Mouse (Mus musculus): ENCODE results near the gene Fam172a. TPM values are rescaled to one million over a fixed set of nuclear protein-coding genes. Genes with fewer than 3 reads are reported as not detected.
"Not testable (repeated sequence)": the region's sequence is repeated elsewhere in the genome, so short reads cannot be mapped to it uniquely, and the experiment has no call there.

Gene Fam172a
- 19.3 and 19.7 TPM in 2 replicates for polyA plus RNA-seq (2015; fragmentation: Nextera tagmentation; extraction: Ambion mirVana)

DNA sequence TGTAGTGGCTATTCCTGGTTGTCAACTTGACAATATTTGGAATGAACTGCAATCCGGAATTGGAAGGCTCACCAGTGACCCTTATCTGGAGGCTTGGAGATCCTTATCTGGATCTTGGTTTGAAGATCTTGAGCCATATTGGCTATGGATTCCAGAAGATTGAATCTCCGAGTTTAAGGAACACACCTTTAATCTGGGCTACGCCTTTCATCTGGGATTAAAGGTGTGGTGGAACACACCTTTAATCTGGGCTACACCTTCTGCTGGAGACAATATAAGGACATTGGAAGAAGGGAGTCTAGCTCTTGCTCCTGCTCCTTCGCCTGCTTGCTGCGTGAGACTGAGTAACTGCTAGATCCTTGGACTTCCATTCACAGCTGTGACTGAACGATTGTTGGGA is at the start of gene Fam172a:
Gene Fam172a, plus strand, starts transcription at position 301 of the 400 bp plus-strand sequence.
- no CpG with 5 or more reads among the region's 6 CpGs for WGBS
- H3K9ac ChIP-seq; H3K27ac ChIP-seq (replicated peaks); H3K9me3 ChIP-seq; H3K4me1 ChIP-seq; H3K27me3 ChIP-seq (replicated peaks); ATAC-seq (ENCODE audit: extremely low read depth, insufficient number of reproducible peaks, low FRiP score, low TSS enrichment); H3K4me3 ChIP-seq; H3K4me2 ChIP-seq; H3K36me3 ChIP-seq: not testable (repeated sequence)

DNA sequence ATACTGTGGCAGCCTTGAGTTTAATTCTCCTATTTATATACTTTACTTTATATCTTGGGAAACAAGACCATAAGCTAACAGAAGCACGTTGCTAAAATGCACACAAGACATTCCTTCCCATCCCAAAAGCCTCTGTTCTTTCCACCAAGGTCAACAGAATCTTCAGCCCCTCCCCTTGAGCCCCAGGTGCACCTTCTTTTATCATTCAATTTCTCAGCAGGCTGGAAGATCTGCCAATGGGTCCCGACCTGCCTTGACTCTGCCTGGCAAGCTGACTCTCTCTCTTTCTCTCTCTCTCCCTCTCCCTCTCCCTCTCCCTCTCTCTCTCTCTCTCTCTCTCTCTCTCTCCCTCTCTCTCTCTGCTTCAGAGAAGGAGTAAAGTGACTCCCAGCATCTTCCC is 13.2 kb upstream of the Fam172a start:
- Histone ChIP-seq H3K4me1 (no peaks in the 10 kb centered on the region), H3K27me3 (replicated peaks) (no peaks in the 10 kb centered on the region), H3K4me2 (no peak overlapping the region), H3K9me3 (no peaks in the 10 kb centered on the region), H3K9ac (no peak overlapping the region), H3K27ac (replicated peaks) (no peak overlapping the region), H3K4me3 (no peak overlapping the region), H3K36me3 (no peaks in the 10 kb centered on the region)
- no peak for ATAC-seq (ENCODE audit: extremely low read depth, insufficient number of reproducible peaks, low FRiP score, low TSS enrichment)
- 25% methylated on average over 2 of the region's 2 CpGs for WGBS

DNA sequence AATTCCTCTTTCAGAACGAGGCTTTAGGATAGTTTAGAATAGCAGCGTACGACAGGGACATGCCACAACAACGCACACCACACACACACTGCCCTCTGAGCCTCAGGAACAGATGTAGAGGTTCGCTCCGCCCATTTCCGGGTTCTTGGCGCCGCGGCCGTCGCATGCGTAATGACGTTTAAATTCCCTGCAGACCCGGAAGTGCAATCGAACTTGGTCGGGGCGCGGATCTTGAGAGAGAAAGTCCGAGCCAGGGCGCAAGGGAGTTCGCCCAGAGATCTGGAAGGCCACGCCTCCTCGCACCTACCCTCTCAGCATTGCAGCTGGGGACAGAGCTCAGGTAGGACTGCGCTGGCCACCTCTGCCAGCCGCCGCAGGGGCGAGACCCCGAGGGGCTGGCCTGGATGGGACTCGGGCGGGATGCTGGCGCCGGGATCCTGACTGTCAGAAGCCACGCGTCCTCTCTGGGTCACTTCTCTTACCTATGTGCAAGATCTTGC is 6.7 kb downstream of the Fam172a start:
- H3K4me1 ChIP-seq = peaks cover 12% of the 10 kb centered on the region
- H3K36me3 ChIP-seq = no peaks in the 10 kb centered on the region
- WGBS = 0% methylated on average over 35 of the region's 35 CpGs
- peak overlapping the region; percentile 36; the same call in 1 of the 2 replicates for H3K27ac ChIP-seq (replicated peaks)
- H3K4me3 ChIP-seq = peak overlapping the region; percentile 98
- H3K9ac ChIP-seq = peak overlapping the region; percentile 93
- H3K9me3 ChIP-seq = no peaks in the 10 kb centered on the region
- peak overlapping the region; percentile 90 for H3K4me2 ChIP-seq
- ATAC-seq (ENCODE audit: extremely low read depth, insufficient number of reproducible peaks, low FRiP score, low TSS enrichment) = peak; percentile 78
- no peaks in the 10 kb centered on the region for H3K27me3 ChIP-seq (replicated peaks)

DNA sequence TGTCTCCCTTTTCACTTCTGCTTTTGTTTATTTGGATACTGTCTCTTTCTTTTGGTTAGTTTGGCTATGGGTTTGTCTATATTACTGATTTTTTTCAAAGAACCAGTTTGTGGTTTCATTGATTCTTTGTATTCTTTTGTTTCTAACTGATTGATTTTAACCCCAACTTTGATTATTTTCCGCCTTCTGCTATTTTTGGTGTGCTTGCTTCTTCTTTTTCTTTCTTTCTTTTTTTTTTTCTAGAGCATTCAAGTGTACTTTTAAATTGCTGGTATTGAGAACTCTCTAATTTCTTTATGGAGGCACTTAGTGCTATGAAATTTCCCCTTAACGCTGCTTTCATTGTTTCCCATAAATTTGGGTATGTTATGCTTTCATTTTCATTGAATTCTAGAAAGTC is 15.7 kb downstream of the Fam172a start:
- H3K27ac ChIP-seq (replicated peaks) = no peak overlapping the region
- H3K9ac ChIP-seq = no peak overlapping the region
- no peak overlapping the region for H3K4me2 ChIP-seq
- no peak for ATAC-seq (ENCODE audit: extremely low read depth, insufficient number of reproducible peaks, low FRiP score, low TSS enrichment)
- no peaks in the 10 kb centered on the region for H3K36me3 ChIP-seq
- no peaks in the 10 kb centered on the region for H3K4me1 ChIP-seq
- H3K27me3 ChIP-seq (replicated peaks) = no peaks in the 10 kb centered on the region
- no peaks in the 10 kb centered on the region for H3K9me3 ChIP-seq
- H3K4me3 ChIP-seq = no peak overlapping the region
- WGBS = 91% methylated on average over 2 of the region's 2 CpGs

DNA sequence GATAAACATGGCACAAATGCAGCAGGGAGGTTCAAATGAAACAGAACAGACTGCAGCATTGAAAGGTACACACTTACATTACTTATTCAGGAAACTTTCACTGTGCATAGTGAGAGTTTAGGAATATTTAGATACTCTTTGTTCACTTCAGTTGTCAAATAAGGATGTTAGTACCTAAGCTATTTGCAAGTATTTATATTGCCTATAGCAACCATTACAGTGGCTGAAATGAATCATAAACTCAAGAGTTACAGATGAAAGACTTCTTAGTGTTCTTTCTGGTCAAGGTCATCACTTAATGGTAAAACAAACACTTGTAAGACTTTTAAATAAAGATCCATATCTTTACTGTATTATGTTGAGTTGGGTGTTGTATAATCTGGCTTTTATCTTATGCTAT is 41.0 kb downstream of the Fam172a start:
- Histone ChIP-seq H3K27me3 (replicated peaks) (no peaks in the 10 kb centered on the region), H3K4me1 (no peaks in the 10 kb centered on the region), H3K27ac (replicated peaks) (no peak overlapping the region), H3K4me2 (no peak overlapping the region), H3K9me3 (no peaks in the 10 kb centered on the region), H3K9ac (no peak overlapping the region), H3K36me3 (no peaks in the 10 kb centered on the region), H3K4me3 (no peak overlapping the region)
- no peak for ATAC-seq (ENCODE audit: extremely low read depth, insufficient number of reproducible peaks, low FRiP score, low TSS enrichment)

DNA sequence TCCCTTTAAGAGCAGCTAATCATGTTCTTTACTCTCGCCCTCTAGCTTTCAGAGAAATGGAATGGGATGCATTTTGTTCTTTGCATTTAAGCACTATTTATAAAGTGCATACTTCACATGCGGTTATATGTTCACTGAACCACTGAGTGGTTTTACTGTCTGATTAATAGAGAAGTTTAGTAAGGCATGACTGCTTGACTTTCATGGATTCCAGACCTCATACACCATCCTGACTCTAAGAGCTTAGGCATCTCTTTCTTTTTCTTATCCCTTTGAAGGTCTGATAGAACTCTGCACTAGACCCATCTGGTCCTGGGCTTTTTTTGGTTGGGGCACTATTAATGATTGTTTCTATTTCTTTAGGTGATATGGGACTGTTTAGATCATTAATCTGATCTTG is 75.8 kb downstream of the Fam172a start:
- no peak overlapping the region for H3K9ac ChIP-seq
- H3K4me2 ChIP-seq = no peak overlapping the region
- 60% methylated on average over 2 of the region's 2 CpGs for WGBS
- no peak for ATAC-seq (ENCODE audit: extremely low read depth, insufficient number of reproducible peaks, low FRiP score, low TSS enrichment)
- no peak overlapping the region for H3K4me3 ChIP-seq
- H3K36me3 ChIP-seq = peaks cover 3% of the 10 kb centered on the region; the same call in 1 of the 2 replicates
- no peaks in the 10 kb centered on the region for H3K4me1 ChIP-seq
- H3K27ac ChIP-seq (replicated peaks) = no peak overlapping the region
- H3K27me3 ChIP-seq (replicated peaks) = no peaks in the 10 kb centered on the region
- H3K9me3 ChIP-seq = peaks cover 6% of the 10 kb centered on the region; the same call in 1 of the 2 replicates

DNA sequence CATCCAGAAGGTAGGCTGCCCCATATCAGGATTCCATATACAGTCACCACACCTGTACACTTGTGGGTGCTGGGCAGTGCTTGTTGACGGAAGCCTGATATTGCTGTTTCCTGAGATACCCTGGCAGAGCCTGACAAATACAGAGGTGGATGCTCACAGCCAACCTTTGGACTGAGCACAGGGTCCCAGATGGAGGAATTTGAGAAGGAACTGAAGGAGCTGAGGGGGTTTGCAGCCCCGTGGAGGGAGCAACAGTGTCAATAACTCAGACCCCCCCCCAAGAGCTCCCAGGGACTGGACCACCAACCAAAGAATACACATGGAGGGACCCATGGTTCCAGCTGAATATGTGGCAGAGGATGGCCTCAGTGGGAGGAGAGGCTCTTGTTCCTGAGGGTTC is 105.5 kb downstream of the Fam172a start:
- WGBS = 77% methylated on average over 2 of the region's 2 CpGs
- H3K9me3 ChIP-seq; H3K4me1 ChIP-seq; H3K4me3 ChIP-seq; H3K9ac ChIP-seq; H3K36me3 ChIP-seq; H3K27me3 ChIP-seq (replicated peaks); ATAC-seq (ENCODE audit: extremely low read depth, insufficient number of reproducible peaks, low FRiP score, low TSS enrichment); H3K4me2 ChIP-seq; H3K27ac ChIP-seq (replicated peaks): not testable (repeated sequence)

DNA sequence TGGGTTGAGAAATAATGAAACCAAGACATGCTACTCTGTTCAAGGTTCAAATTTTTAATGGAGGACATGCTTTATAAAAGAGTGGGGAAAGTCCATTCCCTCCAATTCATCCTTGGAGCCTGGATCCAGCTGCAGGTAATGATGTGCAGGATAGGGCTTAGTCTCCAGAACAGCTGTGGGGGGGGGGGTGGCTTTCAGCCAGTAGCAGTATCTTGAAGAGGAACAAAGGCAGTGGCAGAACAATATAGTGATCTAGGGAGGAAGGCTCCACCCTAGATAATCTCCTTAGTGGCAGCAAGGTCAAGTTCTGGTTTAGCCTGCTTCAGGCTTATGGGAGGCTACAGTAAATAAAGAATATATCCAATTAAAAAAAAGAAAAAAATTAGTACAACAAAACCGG is 108.6 kb downstream of the Fam172a start:
- 83% methylated on average over 1 of the region's 1 CpGs for WGBS
- Histone ChIP-seq H3K27me3 (replicated peaks) (no peaks in the 10 kb centered on the region), H3K36me3 (peaks cover 14% of the 10 kb centered on the region; the same call in 1 of the 2 replicates), H3K4me2 (no peak overlapping the region), H3K4me3 (no peak overlapping the region), H3K4me1 (no peaks in the 10 kb centered on the region), H3K9ac (no peak overlapping the region), H3K9me3 (peaks cover 4% of the 10 kb centered on the region; the same call in 1 of the 2 replicates), H3K27ac (replicated peaks) (no peak overlapping the region)
- ATAC-seq (ENCODE audit: extremely low read depth, insufficient number of reproducible peaks, low FRiP score, low TSS enrichment) = no peak

DNA sequence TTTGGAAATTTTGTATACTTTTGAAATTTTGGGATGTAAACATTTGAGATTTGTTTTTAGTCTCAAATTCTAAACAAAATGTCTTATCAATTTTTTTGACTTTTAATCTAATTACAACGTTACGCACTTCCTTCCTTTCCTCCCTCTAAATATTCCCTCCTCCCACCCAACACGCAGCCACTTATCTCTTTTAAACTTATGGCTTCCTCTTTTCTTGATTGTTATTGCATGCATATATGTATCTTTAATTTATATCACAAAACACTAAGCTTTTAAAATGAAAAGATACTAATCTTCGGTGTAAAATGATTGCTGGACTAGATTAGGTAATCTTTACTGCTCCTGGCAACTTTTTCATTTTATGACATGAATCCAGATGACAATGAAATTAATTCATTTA is 124.3 kb downstream of the Fam172a start:
- Histone ChIP-seq H3K4me2 (no peak overlapping the region), H3K4me1 (no peaks in the 10 kb centered on the region), H3K27me3 (replicated peaks) (no peaks in the 10 kb centered on the region), H3K9me3 (no peaks in the 10 kb centered on the region), H3K9ac (no peak overlapping the region), H3K36me3 (no peaks in the 10 kb centered on the region), H3K27ac (replicated peaks) (no peak overlapping the region), H3K4me3 (no peak overlapping the region)
- WGBS = 76% methylated on average over 4 of the region's 4 CpGs
- no peak for ATAC-seq (ENCODE audit: extremely low read depth, insufficient number of reproducible peaks, low FRiP score, low TSS enrichment)

DNA sequence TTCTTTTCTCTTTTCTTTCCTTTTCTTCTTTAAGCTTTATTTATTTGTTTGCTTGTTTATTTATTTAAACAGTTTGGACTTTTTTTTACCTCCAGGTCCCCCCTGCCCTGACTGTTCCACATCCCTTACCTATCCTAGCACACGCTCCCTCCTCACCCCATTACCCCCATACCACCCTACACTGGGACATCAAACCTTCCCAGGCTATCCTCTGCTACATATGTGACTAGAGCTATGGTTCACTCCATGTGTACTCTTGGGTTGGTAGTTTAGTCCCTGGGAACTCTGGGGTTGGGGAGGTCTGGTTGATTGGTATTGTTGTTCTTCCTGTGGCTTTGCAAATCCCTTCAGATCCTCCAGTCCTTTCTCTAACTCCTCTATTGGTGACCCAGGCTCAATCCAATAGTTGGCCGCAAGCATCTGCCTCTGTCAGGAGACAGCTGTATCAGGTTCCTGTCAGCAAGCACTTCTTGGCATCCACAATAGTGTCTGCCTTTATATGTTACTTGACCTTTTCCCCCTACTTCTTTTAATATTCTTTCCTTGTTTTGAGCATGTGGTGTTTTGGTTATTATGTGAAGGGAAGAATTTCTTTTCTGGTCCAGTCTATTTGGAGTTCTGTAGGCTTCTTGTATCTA is 141.3 kb downstream of the Fam172a start:
- H3K4me3 ChIP-seq = no peak overlapping the region
- no peak overlapping the region for H3K27ac ChIP-seq (replicated peaks)
- H3K9ac ChIP-seq = no peak overlapping the region
- H3K27me3 ChIP-seq (replicated peaks) = no peaks in the 10 kb centered on the region
- 70% methylated on average over 2 of the region's 2 CpGs for WGBS
- ATAC-seq (ENCODE audit: extremely low read depth, insufficient number of reproducible peaks, low FRiP score, low TSS enrichment) = no peak
- no peaks in the 10 kb centered on the region for H3K4me1 ChIP-seq
- H3K9me3 ChIP-seq = no peaks in the 10 kb centered on the region
- H3K4me2 ChIP-seq = no peak overlapping the region
- no peaks in the 10 kb centered on the region for H3K36me3 ChIP-seq

DNA sequence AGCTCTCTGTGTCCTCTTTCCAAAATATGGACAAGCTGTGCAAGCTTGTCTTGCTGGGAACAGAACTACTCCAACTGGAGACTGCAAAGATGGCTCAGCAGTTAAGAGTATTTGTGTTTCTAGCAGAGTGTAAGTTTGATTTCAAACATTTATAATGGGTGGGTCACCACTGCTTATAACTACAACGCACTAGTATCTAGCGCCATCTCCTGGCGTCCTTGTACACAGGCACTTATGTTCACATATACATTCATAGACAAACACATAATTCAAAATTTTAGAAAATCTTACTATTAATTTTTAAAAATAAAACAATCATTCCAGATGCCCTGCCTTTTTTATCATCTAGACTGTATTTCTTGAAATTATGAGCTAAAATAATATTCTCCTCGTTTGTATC is 147.0 kb downstream of the Fam172a start:
- ATAC-seq (ENCODE audit: extremely low read depth, insufficient number of reproducible peaks, low FRiP score, low TSS enrichment) = no peak
- H3K36me3 ChIP-seq = no peaks in the 10 kb centered on the region; the same call in 1 of the 2 replicates
- no peak overlapping the region for H3K27ac ChIP-seq (replicated peaks)
- 65% methylated on average over 4 of the region's 4 CpGs for WGBS
- H3K4me1 ChIP-seq = no peaks in the 10 kb centered on the region
- no peaks in the 10 kb centered on the region for H3K27me3 ChIP-seq (replicated peaks)
- no peak overlapping the region for H3K9ac ChIP-seq
- H3K9me3 ChIP-seq = peaks cover 4% of the 10 kb centered on the region; the same call in 1 of the 2 replicates
- no peak overlapping the region for H3K4me2 ChIP-seq
- H3K4me3 ChIP-seq = no peak overlapping the region

DNA sequence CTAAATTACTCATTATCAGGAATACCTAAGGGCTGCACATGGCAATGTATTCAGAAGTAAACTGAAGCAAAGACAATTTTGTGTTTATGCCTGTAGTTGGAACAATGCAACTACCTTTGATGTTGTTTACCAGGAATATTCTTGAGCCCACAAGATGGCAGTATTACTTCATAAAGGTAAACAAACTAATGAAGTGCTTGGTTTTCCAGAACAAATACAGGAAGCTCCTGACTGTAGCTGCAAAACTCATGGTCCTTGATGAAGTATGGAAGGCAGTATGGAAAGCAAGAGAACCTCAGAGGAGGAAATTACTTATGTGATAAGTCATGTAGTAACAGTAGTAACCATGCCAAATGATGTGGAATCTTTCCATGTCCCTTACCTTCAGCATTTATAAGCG is 163.0 kb downstream of the Fam172a start:
- H3K4me3 ChIP-seq = no peak overlapping the region
- no peak for ATAC-seq (ENCODE audit: extremely low read depth, insufficient number of reproducible peaks, low FRiP score, low TSS enrichment)
- H3K9ac ChIP-seq = no peak overlapping the region
- WGBS = 88% methylated on average over 1 of the region's 1 CpGs
- H3K4me1 ChIP-seq = no peaks in the 10 kb centered on the region
- H3K27me3 ChIP-seq (replicated peaks) = no peaks in the 10 kb centered on the region
- H3K27ac ChIP-seq (replicated peaks) = no peak overlapping the region
- H3K9me3 ChIP-seq = no peaks in the 10 kb centered on the region
- H3K4me2 ChIP-seq = no peak overlapping the region
- no peaks in the 10 kb centered on the region for H3K36me3 ChIP-seq

All from heart, embryonic 13.5 days (tissue).